Mouse (Mus musculus): ENCODE data around the gene Capn10. TPM values are rescaled to one million over a fixed set of nuclear protein-coding genes. Genes with fewer than 3 reads are reported as not detected.

The Capn10 gene
- total RNA-seq, 2 experiments from 2014 or later: 3.4 to 4.8 TPM

DNA sequence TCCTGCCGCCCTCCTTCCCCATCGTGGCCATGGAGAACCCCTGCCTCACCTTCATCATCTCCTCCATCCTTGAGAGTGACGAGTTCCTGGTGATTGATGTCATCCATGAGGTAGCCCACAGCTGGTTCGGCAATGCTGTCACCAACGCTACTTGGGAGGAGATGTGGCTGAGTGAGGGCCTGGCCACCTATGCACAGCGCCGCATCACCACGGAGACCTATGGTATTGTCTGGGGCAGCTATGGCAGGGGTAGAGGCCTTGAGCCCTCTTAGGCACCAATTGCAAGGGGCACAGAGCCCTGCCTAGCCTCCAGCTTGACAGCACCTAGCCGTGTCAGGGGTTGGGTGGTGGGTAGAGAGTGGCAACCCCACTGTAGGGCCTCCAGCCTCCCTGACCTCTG lies 17.5 kb upstream of the Capn10 start:
- DNase-seq: no peak
- intact Hi-C loops (cut with DNase I): no loop called here

DNA sequence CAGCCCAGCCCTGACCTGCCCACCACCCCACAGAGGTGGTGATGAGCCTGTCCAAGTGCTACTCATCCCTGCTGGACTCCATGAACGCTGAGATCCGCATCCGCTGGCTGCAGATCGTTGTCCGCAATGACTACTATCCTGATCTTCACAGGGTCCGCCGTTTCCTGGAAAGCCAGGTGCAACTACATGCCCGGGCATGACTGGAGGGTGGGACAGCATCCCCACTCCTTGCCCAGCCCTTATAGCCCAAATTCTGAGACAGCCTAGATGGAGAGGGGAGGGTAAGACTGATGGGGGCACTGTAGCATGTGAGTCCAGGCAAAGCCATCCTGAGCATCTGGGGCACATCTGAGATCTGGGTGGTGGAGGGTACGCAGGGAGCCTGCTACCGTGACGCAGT lies 15.0 kb upstream of the Capn10 start:
- no peak for DNase-seq

GRCm38 (mm10) chr1:92919775-92920174 lies 14.4 kb upstream of the Capn10 start:
- intact Hi-C loops (cut with DNase I): no loop called here

More for the DNA sequence above, 15.0 kb upstream of the Capn10 start:
- intact Hi-C loops (cut with DNase I): no loop called here

DNA sequence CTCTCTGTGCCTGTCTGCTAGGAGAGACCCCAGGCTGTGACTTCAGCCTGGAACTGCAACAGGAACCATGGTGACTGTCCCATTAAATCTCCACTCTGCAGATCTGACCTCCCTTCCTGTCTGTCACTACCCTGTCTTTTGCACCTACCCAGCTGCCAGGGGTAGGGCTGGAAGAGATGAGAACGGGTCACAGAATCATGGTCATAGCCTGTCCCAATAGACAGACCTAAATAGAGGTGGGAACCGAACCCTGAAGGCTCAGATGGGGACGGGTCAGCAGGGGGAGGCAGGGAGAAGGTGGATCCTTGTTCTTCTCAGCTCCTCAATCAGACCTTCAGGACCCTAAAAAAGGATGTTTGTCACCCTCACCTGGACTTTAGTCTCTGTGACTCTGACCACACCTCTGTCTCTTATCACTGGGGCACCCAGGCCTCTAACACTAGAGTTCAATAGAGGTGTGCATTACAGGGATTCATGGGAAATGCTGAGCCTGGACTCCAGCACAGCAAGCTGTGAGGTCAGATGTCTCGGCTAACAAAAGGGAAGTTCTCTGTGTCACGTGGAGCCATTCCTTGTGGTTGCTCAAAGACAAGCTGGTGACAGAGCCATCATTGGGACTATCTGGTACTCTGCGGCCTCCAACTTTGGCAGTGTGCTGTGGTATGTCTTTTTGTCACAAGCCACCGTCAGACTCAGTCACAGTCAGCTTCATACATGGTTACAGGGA lies 13.5 kb upstream of the Capn10 start:
- intact Hi-C loops (cut with DNase I): no loop called here
- no peak for DNase-seq

More at GRCm38 (mm10) chr1:92919775-92920174, 14.4 kb upstream of the Capn10 start:
- DNase-seq: no peak

DNA sequence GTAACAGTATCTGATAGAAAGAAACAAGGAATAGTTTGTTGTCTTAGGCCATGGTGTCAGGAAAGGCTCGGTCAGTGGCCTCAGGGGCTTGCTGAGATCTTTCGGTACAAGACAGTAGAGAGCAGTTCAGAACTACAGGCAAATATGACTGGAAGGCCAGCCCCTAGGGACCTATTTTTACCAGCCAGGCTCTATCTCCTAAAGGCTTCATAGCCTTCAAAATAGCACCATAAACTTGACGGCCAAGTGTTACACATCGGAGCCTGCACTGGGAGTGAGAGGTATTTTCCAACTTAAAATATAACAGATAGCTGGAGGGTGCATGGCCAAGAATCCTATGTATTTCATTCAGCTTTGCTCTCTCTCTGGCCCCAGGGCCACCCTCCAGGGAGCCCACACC lies 12.7 kb upstream of the Capn10 start:
- DNase-seq: no peak
- intact Hi-C loops (cut with DNase I): no loop called here

DNA sequence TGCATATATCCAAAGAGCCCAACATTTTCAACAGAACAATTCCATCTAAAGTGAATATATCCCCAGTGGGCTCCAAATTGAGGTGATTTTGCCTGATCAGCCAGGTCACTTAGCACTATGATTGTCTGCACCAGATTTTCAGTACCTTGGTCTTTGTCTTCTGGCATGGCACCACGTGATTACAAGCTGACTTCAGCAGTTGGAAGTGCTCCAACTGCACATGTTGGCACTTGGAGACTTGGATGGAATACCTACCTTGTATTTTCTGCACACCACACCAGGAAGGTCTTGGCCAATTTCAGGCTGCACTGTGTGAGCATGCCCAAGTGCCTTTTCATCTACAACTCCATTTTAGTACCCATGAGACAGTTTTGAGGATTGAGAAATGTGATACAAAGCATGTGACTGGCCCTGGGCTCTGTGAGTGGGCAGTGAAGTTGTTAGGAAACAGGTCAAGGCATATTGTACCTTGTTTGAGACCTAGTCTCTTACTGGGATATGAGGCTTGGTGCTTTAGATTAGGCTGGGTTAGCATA lies 3.9 kb upstream of the Capn10 start:
- no peak for DNase-seq
- intact Hi-C loops (cut with DNase I): loop anchor here (2.0 to 10.0 kb wide), 3 partner anchors 15 to 895 kb away; partner anchors contain the start of genes D2hgdh and Mterf4

- intact Hi-C loops (cut with DNase I): loop anchor here (10.0 kb wide), 2 partner anchors 371 to 891 kb away; partner anchors contain the start of genes D2hgdh and Mterf4
- no peak for DNase-seq
Observed at GRCm38 (mm10) chr1:92933611-92934010, 565 bp upstream of the Capn10 start.

- DNase-seq: no peak
- intact Hi-C loops (cut with DNase I): loop anchor here (10.0 kb wide), 2 partner anchors 369 to 889 kb away; partner anchors contain the start of genes D2hgdh and Mterf4
Observed at GRCm38 (mm10) chr1:92935054-92935962, 1.1 kb downstream of the Capn10 start.

DNA sequence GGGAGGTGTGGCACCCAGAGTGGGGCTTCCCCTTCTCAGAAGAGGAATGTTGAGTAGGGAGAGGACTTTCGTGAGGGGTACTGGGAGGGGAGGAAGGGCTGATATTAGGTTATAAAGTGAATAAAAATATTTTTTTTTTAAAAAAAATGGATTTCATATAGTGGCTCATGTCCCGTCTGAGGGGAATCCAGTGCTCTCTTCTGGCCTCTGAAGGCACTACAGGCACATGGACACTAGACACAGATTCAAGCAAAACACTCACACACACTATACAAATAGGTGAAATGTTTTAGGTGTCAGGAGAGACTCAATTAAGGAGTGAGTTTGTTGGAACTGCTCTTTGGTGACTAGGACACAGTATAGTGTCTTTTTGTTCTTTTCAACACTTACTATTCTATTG lies 1.8 kb downstream of the Capn10 start:
- intact Hi-C loops (cut with DNase I): loop anchor here (10.0 kb wide), 2 partner anchors 369 to 889 kb away; partner anchors contain the start of genes D2hgdh and Mterf4
- DNase-seq: no peak

- intact Hi-C loops (cut with DNase I): loop anchor here (10.0 kb wide), 2 partner anchors 368 to 888 kb away; partner anchors contain the start of genes D2hgdh and Mterf4
- no peak for DNase-seq
Observed at GRCm38 (mm10) chr1:92936467-92936866, 2.3 kb downstream of the Capn10 start.

- DNase-seq: no peak
- intact Hi-C loops (cut with DNase I): loop anchor here (10.0 kb wide), 2 partner anchors 367 to 887 kb away; partner anchors contain the start of genes D2hgdh and Mterf4
Observed at GRCm38 (mm10) chr1:92937797-92938196, 3.6 kb downstream of the Capn10 start.

GRCm38 (mm10) chr1:92939746-92940145 lies 5.6 kb downstream of the Capn10 start:
- no peak for DNase-seq
- intact Hi-C loops (cut with DNase I): loop anchor here (10.0 kb wide), 2 partner anchors 365 to 885 kb away; partner anchors contain the start of genes D2hgdh and Mterf4

DNA sequence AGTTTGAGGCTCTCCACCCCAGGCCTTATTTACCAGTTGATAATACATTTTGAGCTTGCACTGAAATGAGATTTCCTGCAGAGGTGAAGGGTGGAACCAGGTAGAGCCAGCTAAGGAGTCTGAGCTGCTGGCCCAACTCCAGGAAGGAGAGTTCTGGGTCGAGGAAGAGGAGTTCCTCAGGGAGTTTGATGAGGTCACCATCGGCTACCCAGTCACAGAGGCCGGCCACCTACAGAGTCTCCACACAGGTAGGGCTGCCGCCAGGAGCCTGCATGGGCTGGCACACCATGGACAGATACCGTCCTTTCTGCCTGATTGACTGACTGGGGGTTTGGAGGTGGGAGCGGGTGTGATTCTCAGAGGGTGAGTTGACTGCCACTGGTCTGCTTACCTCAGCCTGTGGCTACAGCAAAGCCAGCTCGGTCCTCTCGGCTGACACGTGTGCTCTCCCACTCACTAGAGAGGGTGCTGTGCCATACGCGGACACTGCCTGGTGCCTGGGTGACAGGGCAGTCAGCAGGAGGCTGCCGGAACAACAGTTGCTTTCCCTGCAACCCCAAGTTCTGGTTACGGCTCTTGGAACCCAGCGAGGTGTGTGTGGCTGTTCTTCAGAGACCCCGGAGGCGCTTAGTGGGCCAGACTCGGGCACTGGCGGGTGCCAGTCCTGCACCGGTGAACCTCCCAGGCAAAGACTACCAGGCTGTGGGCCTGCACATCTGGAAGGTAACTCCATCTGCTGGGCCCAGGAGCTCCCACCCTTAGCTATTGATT lies 9.2 kb downstream of the Capn10 start:
- no peak for DNase-seq
- intact Hi-C loops (cut with DNase I): no loop called here

DNA sequence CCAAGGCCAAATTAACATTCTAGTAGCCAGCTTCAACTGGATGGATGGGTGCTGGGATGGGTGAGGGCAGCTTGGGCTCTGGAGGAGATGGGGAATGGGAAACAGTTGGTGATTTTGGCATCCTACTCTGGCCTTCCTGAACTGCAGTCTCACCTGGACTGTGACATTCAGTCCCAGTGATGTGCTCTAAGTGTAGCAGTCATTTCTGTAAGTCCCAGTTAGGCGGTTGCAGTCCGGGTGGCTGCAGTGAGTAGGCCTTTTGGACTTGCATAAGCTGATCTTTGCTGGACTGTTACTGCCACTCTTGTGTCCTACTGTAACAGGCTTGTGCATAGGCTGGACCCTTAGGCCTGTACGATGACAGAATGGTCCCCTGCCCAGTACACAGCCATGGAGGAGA lies 13.8 kb downstream of the Capn10 start:
- intact Hi-C loops (cut with DNase I): no loop called here
- DNase-seq: no peak

- no peak for DNase-seq
- intact Hi-C loops (cut with DNase I): no loop called here
Observed at GRCm38 (mm10) chr1:92949426-92949825, 15.2 kb downstream of the Capn10 start.

GRCm38 (mm10) chr1:92950607-92951006 lies 16.4 kb downstream of the Capn10 start, which contains the start of gene Gpr35:
Gpr35 (plus strand) TSS chr1:92950865.
- DNase-seq: no peak
- intact Hi-C loops (cut with DNase I): loop anchor here (10.0 kb wide), 1 partner anchor 134 kb away; no protein-coding TSS in a partner anchor

- intact Hi-C loops (cut with DNase I): loop anchor here (10.0 kb wide), 1 partner anchor 131 kb away; no protein-coding TSS in a partner anchor
- no peak for DNase-seq
Observed at GRCm38 (mm10) chr1:92953641-92954040, 19.5 kb downstream of the Capn10 start.

GRCm38 (mm10) chr1:92956571-92957335 lies 22.6 kb downstream of the Capn10 start:
- intact Hi-C loops (cut with DNase I): loop anchor here (2.0 to 10.0 kb wide), 2 partner anchors 54 to 128 kb away; no protein-coding TSS in a partner anchor
- peak in 1 of 2 experiments; percentile 56 for DNase-seq

GRCm38 (mm10) chr1:92958999-92959398 lies 24.8 kb downstream of the Capn10 start:
- intact Hi-C loops (cut with DNase I): loop anchor here (10.0 kb wide), 1 partner anchor 126 kb away; no protein-coding TSS in a partner anchor

More at GRCm38 (mm10) chr1:92958999-92959398, 24.8 kb downstream of the Capn10 start:
- DNase-seq: no peak

Measured in gastrocnemius, postnatal 36 days (tissue).